Mouse (Mus musculus): ENCODE measurements around the gene Fahd2a. TPM values are rescaled to one million over a fixed set of nuclear protein-coding genes. Genes with fewer than 3 reads are reported as not detected.

Fahd2a gene
- polyA plus RNA-seq (2014; fragmentation: Nextera tagmentation; extraction: Ambion mirVana) = 31.6 and 35.7 TPM in 2 replicates

DNA sequence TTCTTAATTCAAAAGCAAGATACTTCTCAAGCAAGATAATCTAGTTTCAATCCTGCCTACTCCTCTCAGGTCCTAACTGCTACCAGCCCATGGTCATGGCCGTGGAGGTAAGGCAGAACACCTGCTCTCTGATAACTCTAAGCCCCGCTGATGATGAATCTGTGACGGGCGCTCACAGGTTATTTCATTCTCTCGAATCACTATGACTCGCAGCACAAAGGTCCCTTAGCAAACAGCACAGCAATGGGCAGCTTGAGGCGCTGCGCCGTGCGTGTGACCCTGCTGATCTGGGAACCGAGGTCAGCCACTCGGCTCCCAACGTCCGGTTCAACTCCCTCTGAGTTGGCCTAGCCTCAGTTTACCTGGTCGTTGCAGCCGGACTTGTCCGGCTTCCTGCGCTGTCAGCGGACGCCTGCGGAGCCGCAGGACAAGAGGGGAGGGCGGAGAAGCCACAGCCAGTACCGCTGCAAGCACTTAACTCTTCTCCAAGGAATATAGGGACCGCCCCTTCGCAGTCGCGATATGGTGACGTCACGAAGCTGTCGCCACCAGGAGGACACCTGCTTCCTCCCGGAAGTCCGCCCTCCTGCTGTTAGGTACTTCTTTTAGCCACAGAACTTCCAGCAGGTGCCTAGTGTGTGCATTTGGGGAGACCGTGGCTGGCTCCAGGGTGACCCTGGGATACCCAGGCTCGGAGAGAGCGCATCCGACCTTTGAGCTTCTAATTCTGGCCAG, at the start of gene Fahd2a:
TSS of gene Fahd2a (minus strand) at position 511 of the 735 bp plus-strand sequence.
- H3K9ac ChIP-seq (replicated peaks; ENCODE audit: low read depth, low read length) = peak within 1 kb of the TSS; percentile 58
- H3K9me3 ChIP-seq (ENCODE audit: control insufficient read depth, low read depth, low read length) = no peaks in the 10 kb centered on the region
- 0 out of 2 replicates have a peak, but pooled peaks cover 5% of the 10 kb centered on the region for H3K4me1 ChIP-seq (ENCODE audit: control insufficient read depth, insufficient read depth, low read length)
- H3K27me3 ChIP-seq (ENCODE audit: control insufficient read depth, insufficient read depth, low read length) = no peaks in the 10 kb centered on the region
- H3K36me3 ChIP-seq (ENCODE audit: control insufficient read depth, insufficient read depth, low read length) = no peaks in the 10 kb centered on the region
- ATAC-seq (ENCODE audit: insufficient number of reproducible peaks, insufficient read depth, low FRiP score, low read depth) = peak; percentile 92
- WGBS = 3% methylated on average over 36 of the region's 37 CpGs
- peak within 1 kb of the TSS; percentile 76 for H3K4me3 ChIP-seq (ENCODE audit: low read depth, low read length)
- H3K27ac ChIP-seq (ENCODE audit: low read length) = 0 out of 2 replicates have a peak within 1 kb of the TSS, but pooled peaks have one; percentile 33
- peak within 1 kb of the TSS; percentile 74 for H3K4me2 ChIP-seq (replicated peaks; ENCODE audit: low read depth, low read length)

DNA sequence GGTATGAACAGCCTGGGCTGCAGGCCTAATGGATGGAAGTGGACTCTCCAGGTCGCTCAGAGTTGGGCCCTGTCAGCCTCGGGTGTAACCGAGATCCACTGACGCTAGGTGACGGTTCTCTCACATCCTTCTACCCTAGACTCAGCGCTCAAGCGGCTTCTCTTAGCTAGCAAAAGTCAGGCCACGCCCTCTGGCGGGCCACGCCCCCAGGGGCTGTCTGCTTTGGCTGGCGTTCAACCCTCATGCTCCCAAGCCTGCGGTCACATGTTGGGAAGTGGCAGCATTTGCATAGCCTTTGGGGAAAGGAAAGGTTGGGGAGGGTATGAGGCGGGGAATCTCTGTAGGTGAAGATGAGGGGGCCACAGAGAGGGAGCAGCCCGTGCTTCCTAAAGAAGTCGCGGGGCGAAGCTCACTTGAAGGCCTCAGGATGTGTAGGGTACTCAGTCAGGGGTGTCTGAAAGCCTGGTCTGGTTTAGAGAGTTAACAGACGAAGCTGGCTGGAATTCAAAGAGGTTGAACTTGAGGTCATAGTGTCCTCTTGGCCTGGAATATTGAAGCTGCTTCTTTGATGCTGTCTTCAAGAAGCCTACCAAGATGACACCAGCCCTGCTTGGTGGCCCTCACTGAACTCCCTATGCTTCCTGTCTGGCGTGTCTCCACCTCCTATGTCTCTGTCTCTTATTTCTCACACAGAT, 40.3 kb upstream of the Fahd2a start:
- WGBS = 9% methylated on average over 19 of the region's 19 CpGs
- no peak overlapping the region for H3K9ac ChIP-seq (replicated peaks; ENCODE audit: low read depth, low read length)
- peaks cover 31% of the 10 kb centered on the region for H3K27me3 ChIP-seq (ENCODE audit: control insufficient read depth, insufficient read depth, low read length)

DNA sequence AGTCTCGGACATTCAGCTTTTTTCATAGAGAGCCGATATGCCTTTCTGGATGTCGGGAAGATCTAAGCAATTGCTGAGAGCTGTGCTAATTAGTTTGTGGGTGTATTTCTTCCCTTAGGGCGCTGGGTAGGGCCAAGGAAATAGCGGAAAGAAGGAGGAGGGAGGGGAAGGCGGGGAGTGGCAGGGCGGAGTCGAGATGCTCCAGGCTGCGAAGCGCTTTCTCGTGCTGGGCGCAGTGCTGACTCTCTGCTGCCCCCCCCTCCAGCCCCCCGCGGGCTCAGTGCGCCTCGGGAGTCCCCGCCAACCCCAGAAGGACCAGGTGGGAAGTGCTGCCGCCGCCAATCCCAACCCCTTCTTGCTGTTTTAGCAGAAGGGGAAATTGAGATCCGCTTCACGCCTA, 38.6 kb upstream of the Fahd2a start:
- Histone ChIP-seq H3K4me3 (ENCODE audit: low read depth, low read length) (peak overlapping the region; percentile 56), H3K9me3 (ENCODE audit: control insufficient read depth, low read depth, low read length) (no peaks in the 10 kb centered on the region), H3K4me1 (ENCODE audit: control insufficient read depth, insufficient read depth, low read length) (peaks cover 18% of the 10 kb centered on the region), H3K27me3 (ENCODE audit: control insufficient read depth, insufficient read depth, low read length) (peaks cover 31% of the 10 kb centered on the region), H3K27ac (ENCODE audit: low read length) (0 out of 2 replicates have a peak overlapping the region, but pooled peaks have one; percentile 21), H3K36me3 (ENCODE audit: control insufficient read depth, insufficient read depth, low read length) (no peaks in the 10 kb centered on the region), H3K9ac (replicated peaks; ENCODE audit: low read depth, low read length) (no peak overlapping the region; the same call in 1 of the 2 replicates), H3K4me2 (replicated peaks; ENCODE audit: low read depth, low read length) (peak overlapping the region; percentile 97)
- ATAC-seq (ENCODE audit: insufficient number of reproducible peaks, insufficient read depth, low FRiP score, low read depth) = no peak
- 2% methylated on average over 16 of the region's 21 CpGs for WGBS

More for the DNA sequence above, 40.3 kb upstream of the Fahd2a start:
- no peaks in the 10 kb centered on the region for H3K9me3 ChIP-seq (ENCODE audit: control insufficient read depth, low read depth, low read length)
- H3K36me3 ChIP-seq (ENCODE audit: control insufficient read depth, insufficient read depth, low read length) = no peaks in the 10 kb centered on the region
- H3K4me1 ChIP-seq (ENCODE audit: control insufficient read depth, insufficient read depth, low read length) = peaks cover 18% of the 10 kb centered on the region
- peak overlapping the region; percentile 17; the same call in 1 of the 2 replicates for H3K4me3 ChIP-seq (ENCODE audit: low read depth, low read length)
- H3K27ac ChIP-seq (ENCODE audit: low read length) = no peak overlapping the region
- peak; percentile 79 for ATAC-seq (ENCODE audit: insufficient number of reproducible peaks, insufficient read depth, low FRiP score, low read depth)
- H3K4me2 ChIP-seq (replicated peaks; ENCODE audit: low read depth, low read length) = peak overlapping the region; percentile 41

DNA sequence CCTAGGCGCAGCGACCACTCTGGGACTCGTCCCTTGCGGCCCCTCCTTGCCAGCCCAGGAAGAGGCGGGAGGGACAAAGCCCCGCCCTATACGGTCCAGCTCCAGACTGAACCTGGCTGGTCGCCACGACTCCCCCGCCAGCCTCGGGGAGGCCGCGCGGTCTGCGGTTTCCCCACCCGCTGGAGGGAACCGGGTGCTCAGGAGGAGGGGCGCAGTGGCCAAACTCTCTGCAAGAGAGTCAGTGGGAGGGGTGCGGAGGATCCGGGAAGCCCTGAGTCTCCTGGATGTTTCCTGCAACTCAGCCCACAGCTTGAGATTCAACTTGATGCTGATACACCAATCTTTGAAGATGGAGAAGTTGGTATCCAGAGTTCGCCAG, 38.2 kb upstream of the Fahd2a start:
- Histone ChIP-seq H3K27me3 (ENCODE audit: control insufficient read depth, insufficient read depth, low read length) (peaks cover 31% of the 10 kb centered on the region), H3K9ac (replicated peaks; ENCODE audit: low read depth, low read length) (peak overlapping the region; percentile 25; the same call in 1 of the 2 replicates), H3K9me3 (ENCODE audit: control insufficient read depth, low read depth, low read length) (no peaks in the 10 kb centered on the region)

DNA sequence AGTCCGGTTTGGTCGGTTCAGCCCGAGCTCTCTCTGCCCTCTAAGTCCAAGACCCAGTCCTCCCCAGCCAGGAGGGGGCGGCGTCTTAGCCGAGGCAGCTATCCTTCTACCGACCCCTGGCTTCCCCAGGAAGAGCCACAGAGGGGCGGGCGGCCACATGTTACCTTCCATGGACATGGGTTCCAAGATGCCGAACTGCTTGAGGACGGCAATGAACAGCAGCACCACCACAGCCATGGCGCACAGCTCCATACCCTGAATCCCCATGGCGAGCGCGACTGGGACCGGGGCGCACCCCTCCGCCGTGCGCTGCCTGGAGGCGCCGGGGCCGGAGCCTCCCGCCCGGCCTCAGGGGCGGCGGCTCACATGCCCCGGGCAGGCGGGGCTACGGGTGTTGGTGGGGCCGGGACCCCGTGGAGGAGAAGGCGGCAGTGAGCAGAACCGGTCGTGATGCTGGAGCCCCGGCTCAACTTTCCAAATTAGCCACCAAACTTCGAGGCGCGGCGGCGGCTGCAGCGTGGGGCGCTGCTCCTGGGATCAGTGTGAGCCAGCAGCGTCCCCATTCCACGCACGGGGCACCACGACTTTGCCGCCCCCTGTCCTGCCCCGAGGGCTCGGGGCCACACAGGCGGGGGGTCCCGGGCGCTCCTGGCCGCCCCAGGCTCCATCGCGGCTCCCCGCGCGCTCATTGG, 37.6 kb upstream of the Fahd2a start:
- Histone ChIP-seq H3K27me3 (ENCODE audit: control insufficient read depth, insufficient read depth, low read length) (peaks cover 31% of the 10 kb centered on the region), H3K9ac (replicated peaks; ENCODE audit: low read depth, low read length) (peak overlapping the region; percentile 25), H3K4me1 (ENCODE audit: control insufficient read depth, insufficient read depth, low read length) (peaks cover 18% of the 10 kb centered on the region), H3K4me3 (ENCODE audit: low read depth, low read length) (peak overlapping the region; percentile 56), H3K9me3 (ENCODE audit: control insufficient read depth, low read depth, low read length) (no peaks in the 10 kb centered on the region), H3K36me3 (ENCODE audit: control insufficient read depth, insufficient read depth, low read length) (no peaks in the 10 kb centered on the region), H3K27ac (ENCODE audit: low read length) (no peak overlapping the region), H3K4me2 (replicated peaks; ENCODE audit: low read depth, low read length) (peak overlapping the region; percentile 97)
- WGBS = 1% methylated on average over 55 of the region's 59 CpGs
- no peak for ATAC-seq (ENCODE audit: insufficient number of reproducible peaks, insufficient read depth, low FRiP score, low read depth)

More for the DNA sequence above, 38.2 kb upstream of the Fahd2a start:
- peak overlapping the region; percentile 56 for H3K4me3 ChIP-seq (ENCODE audit: low read depth, low read length)
- 0 out of 2 replicates have a peak overlapping the region, but pooled peaks have one; percentile 21 for H3K27ac ChIP-seq (ENCODE audit: low read length)
- ATAC-seq (ENCODE audit: insufficient number of reproducible peaks, insufficient read depth, low FRiP score, low read depth) = peak; percentile 76; the same call in 1 of the 2 replicates
- 0% methylated on average over 21 of the region's 21 CpGs for WGBS
- peak overlapping the region; percentile 97 for H3K4me2 ChIP-seq (replicated peaks; ENCODE audit: low read depth, low read length)
- H3K4me1 ChIP-seq (ENCODE audit: control insufficient read depth, insufficient read depth, low read length) = peaks cover 18% of the 10 kb centered on the region
- H3K36me3 ChIP-seq (ENCODE audit: control insufficient read depth, insufficient read depth, low read length) = no peaks in the 10 kb centered on the region

DNA sequence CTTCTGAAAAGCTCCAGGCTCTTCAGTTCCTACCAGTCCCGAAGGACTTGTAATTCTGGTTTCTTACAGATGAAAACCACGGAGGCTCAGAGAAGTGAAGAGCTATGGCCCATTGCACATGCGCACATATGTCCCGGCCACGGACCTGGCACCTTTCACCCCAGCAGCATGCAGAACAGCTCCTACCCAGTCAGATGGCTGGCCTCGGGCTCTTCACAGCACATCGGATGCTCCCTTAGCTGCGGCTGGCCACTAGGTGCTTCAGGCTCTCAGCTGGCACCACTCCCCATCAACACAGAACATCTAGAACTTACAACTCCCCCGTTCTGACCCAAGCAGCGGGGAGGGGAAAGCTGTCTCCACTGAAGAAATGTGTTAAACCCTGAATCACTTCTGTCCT, 35.4 kb upstream of the Fahd2a start:
- H3K27me3 ChIP-seq (ENCODE audit: control insufficient read depth, insufficient read depth, low read length) = peaks cover 31% of the 10 kb centered on the region
- no peak overlapping the region for H3K27ac ChIP-seq (ENCODE audit: low read length)
- no peak overlapping the region for H3K4me3 ChIP-seq (ENCODE audit: low read depth, low read length)
- no peaks in the 10 kb centered on the region for H3K9me3 ChIP-seq (ENCODE audit: control insufficient read depth, low read depth, low read length)
- H3K9ac ChIP-seq (replicated peaks; ENCODE audit: low read depth, low read length) = no peak overlapping the region
- H3K36me3 ChIP-seq (ENCODE audit: control insufficient read depth, insufficient read depth, low read length) = no peaks in the 10 kb centered on the region
- H3K4me2 ChIP-seq (replicated peaks; ENCODE audit: low read depth, low read length) = no peak overlapping the region
- no peak for ATAC-seq (ENCODE audit: insufficient number of reproducible peaks, insufficient read depth, low FRiP score, low read depth)
- H3K4me1 ChIP-seq (ENCODE audit: control insufficient read depth, insufficient read depth, low read length) = peaks cover 15% of the 10 kb centered on the region
- 61% methylated on average over 10 of the region's 10 CpGs for WGBS

DNA sequence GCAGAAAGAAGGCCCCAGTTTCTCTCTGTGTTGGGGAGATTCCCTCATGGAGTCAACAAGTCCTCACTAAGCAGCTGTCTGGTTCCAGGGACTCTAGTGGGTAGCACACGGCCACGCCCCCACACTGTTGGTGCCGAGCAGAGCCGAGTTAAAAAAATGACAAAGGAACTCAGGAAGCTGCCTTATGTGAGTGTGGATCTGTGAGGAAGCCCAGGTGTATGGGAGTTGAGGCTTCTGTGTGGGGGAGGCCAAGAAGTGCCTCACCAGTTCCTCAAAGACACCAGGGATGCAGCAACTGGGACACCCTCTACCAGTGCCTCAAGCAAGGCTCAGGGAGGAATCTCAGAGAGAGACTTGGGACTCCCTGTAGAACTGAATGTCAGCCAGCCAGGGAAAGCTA, 34.8 kb upstream of the Fahd2a start:
- no peaks in the 10 kb centered on the region for H3K36me3 ChIP-seq (ENCODE audit: control insufficient read depth, insufficient read depth, low read length)
- no peaks in the 10 kb centered on the region for H3K9me3 ChIP-seq (ENCODE audit: control insufficient read depth, low read depth, low read length)
- 58% methylated on average over 4 of the region's 4 CpGs for WGBS
- no peak overlapping the region for H3K4me3 ChIP-seq (ENCODE audit: low read depth, low read length)
- no peak overlapping the region for H3K4me2 ChIP-seq (replicated peaks; ENCODE audit: low read depth, low read length)
- ATAC-seq (ENCODE audit: insufficient number of reproducible peaks, insufficient read depth, low FRiP score, low read depth) = no peak
- peaks cover 29% of the 10 kb centered on the region for H3K27me3 ChIP-seq (ENCODE audit: control insufficient read depth, insufficient read depth, low read length)
- peaks cover 10% of the 10 kb centered on the region for H3K4me1 ChIP-seq (ENCODE audit: control insufficient read depth, insufficient read depth, low read length)
- H3K9ac ChIP-seq (replicated peaks; ENCODE audit: low read depth, low read length) = no peak overlapping the region
- no peak overlapping the region for H3K27ac ChIP-seq (ENCODE audit: low read length)

DNA sequence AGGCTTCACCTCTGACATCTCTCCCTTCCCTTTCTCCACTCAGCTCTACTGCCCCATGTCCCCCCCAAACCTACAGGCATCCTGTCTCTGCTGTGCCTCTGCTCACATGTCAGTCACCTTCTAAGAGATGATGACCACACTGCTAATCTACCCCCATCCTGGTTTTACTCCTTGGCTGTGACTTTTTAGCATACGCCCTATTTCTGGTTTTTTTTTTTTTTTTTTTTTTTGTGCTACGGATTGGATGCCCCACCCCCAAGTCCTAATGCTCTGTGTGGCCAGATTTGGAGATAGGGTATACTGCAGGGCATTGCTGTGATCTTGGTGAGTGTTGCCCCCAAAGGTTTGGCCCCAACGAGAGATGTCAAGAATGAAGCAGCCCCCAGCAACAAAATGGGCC, 27.9 kb upstream of the Fahd2a start:
- Histone ChIP-seq H3K36me3 (ENCODE audit: control insufficient read depth, insufficient read depth, low read length) (no peaks in the 10 kb centered on the region), H3K9ac (replicated peaks; ENCODE audit: low read depth, low read length) (no peak overlapping the region), H3K27me3 (ENCODE audit: control insufficient read depth, insufficient read depth, low read length) (no peaks in the 10 kb centered on the region), H3K9me3 (ENCODE audit: control insufficient read depth, low read depth, low read length) (no peaks in the 10 kb centered on the region), H3K4me2 (replicated peaks; ENCODE audit: low read depth, low read length) (no peak overlapping the region), H3K4me1 (ENCODE audit: control insufficient read depth, insufficient read depth, low read length) (no peaks in the 10 kb centered on the region), H3K4me3 (ENCODE audit: low read depth, low read length) (no peak overlapping the region), H3K27ac (ENCODE audit: low read length) (no peak overlapping the region)
- 62% methylated on average over 3 of the region's 3 CpGs for WGBS
- ATAC-seq (ENCODE audit: insufficient number of reproducible peaks, insufficient read depth, low FRiP score, low read depth) = no peak

Data from stomach, embryonic 14.5 days (tissue).